ENCODE assay signal across 18 mouse cellular contexts in genomic region chr2:171280132-171280531, GRCm38 (mm10).
DNase-seq lines count a peak whose midpoint lies in the region; ATAC-seq and TF ChIP-seq lines count a peak whose summit lies in the region.
"Had no signal": no experiment of that assay in that cellular context is flagged by ENCODE, and none has a peak within 500 bp of the region (broad histone marks: within the 10 kb centered on the region; RNA-seq: fewer than 3 reads in every experiment).

No protein-coding gene starts in this region.

- no peaks in the 10 kb centered on the region for H3K27me3 ChIP-seq in liver, adult 2 months (ENCODE audit: control insufficient read depth, insufficient read depth, low read length)
- H3K27me3 ChIP-seq in liver, embryonic 12.5 days (replicated peaks): no peaks in the 10 kb centered on the region
- no peaks in the 10 kb centered on the region for H3K27me3 ChIP-seq in embryonic facial prominence, embryonic 10.5 days (replicated peaks; ENCODE audit: low read depth, poor library complexity, severe bottlenecking)
- no peaks in the 10 kb centered on the region for H3K27me3 ChIP-seq in heart, embryonic 16.5 days (ENCODE audit: control insufficient read depth, insufficient read depth, low read length)
- no peaks in the 10 kb centered on the region for H3K27me3 ChIP-seq in stomach, postnatal 0 days (ENCODE audit: control insufficient read depth, insufficient read depth, low read length)
- no peaks in the 10 kb centered on the region for H3K27me3 ChIP-seq in midbrain, embryonic 11.5 days (ENCODE audit: control insufficient read depth, insufficient read depth, low read length)
- H3K27me3 ChIP-seq: limb, embryonic 15.5 days; megakaryocyte, embryonic 14.5 days had no signal

- WGBS in liver, adult 2 months: 76% methylated on average over 3 of the region's 3 CpGs
- WGBS in liver, embryonic 12.5 days (ENCODE audit: insufficient replicate concordance): 54% methylated on average over 3 of the region's 3 CpGs
- WGBS in embryonic facial prominence, embryonic 10.5 days: 72% methylated on average over 3 of the region's 3 CpGs
- WGBS in heart, embryonic 16.5 days: 47% methylated on average over 3 of the region's 3 CpGs
- 56% methylated on average over 3 of the region's 3 CpGs for WGBS in stomach, postnatal 0 days
- WGBS in midbrain, embryonic 11.5 days: 78% methylated on average over 3 of the region's 3 CpGs

- no peak for ATAC-seq in liver, embryonic 12.5 days
- peak; percentile 52; the same call in 1 of the 2 replicates for ATAC-seq in heart, embryonic 16.5 days (replicated peaks; ENCODE audit: extremely low read depth, insufficient read depth, low FRiP score)
- ATAC-seq in stomach, postnatal 0 days (ENCODE audit: low FRiP score, low TSS enrichment): 0 out of 2 replicates have a peak, but pooled peaks have one; percentile 24
- no peak for ATAC-seq in midbrain, embryonic 11.5 days (ENCODE audit: low FRiP score)
- ATAC-seq: CD4-positive, CD25-positive, alpha-beta regulatory T cell, adult 4 months; intestine, postnatal 0 days; lung, postnatal 0 days had no signal

- H3K79me2 ChIP-seq in liver, adult 2 months (ENCODE audit: control insufficient read depth, insufficient read depth, low read length): no peaks in the 10 kb centered on the region

- H3K9me3 ChIP-seq in liver, embryonic 12.5 days (replicated peaks): peaks cover 17% of the 10 kb centered on the region; the same call in 1 of the 2 replicates
- peaks cover 6% of the 10 kb centered on the region; the same call in 1 of the 2 replicates for H3K9me3 ChIP-seq in embryonic facial prominence, embryonic 10.5 days
- peaks cover 12% of the 10 kb centered on the region for H3K9me3 ChIP-seq in heart, embryonic 16.5 days (replicated peaks; ENCODE audit: control insufficient read depth, low read length)
- H3K9me3 ChIP-seq in stomach, postnatal 0 days (ENCODE audit: control insufficient read depth, low read length): no peaks in the 10 kb centered on the region
- peaks cover 3% of the 10 kb centered on the region; the same call in 1 of the 2 replicates for H3K9me3 ChIP-seq in midbrain, embryonic 11.5 days (ENCODE audit: control insufficient read depth, low read length)
- H3K9me3 ChIP-seq: limb, embryonic 15.5 days had no signal

- no peaks in the 10 kb centered on the region for H3K36me3 ChIP-seq in liver, adult 2 months (ENCODE audit: control insufficient read depth, insufficient read depth, low read length)
- no peaks in the 10 kb centered on the region for H3K36me3 ChIP-seq in liver, embryonic 12.5 days
- H3K36me3 ChIP-seq in embryonic facial prominence, embryonic 10.5 days (replicated peaks): no peaks in the 10 kb centered on the region
- H3K36me3 ChIP-seq in heart, embryonic 16.5 days (ENCODE audit: control insufficient read depth, insufficient read depth): no peaks in the 10 kb centered on the region
- no peaks in the 10 kb centered on the region for H3K36me3 ChIP-seq in stomach, postnatal 0 days (ENCODE audit: control insufficient read depth, insufficient read depth, low read length)
- no peaks in the 10 kb centered on the region for H3K36me3 ChIP-seq in midbrain, embryonic 11.5 days (ENCODE audit: control insufficient read depth, insufficient read depth, low read length)
- H3K36me3 ChIP-seq: limb, embryonic 15.5 days had no signal

- TF ChIP-seq POLR2A in liver, adult 2 months (IDR thresholded peaks at IDR 0.05; ENCODE audit: extremely low read depth, insufficient read depth, low read length): no peak

- TF ChIP-seq CTCF in liver, adult 2 months (IDR thresholded peaks at IDR 0.05; ENCODE audit: low read depth, low read length): no peak
- TF ChIP-seq CTCF in stomach, postnatal 0 days (IDR thresholded peaks at IDR 0.05; ENCODE audit: low read depth): no peak

- no peak overlapping the region for H3K4me2 ChIP-seq in liver, embryonic 12.5 days
- no peak overlapping the region for H3K4me2 ChIP-seq in heart, embryonic 16.5 days (ENCODE audit: low read depth, low read length)
- H3K4me2 ChIP-seq in stomach, postnatal 0 days (replicated peaks; ENCODE audit: low read depth): no peak overlapping the region
- H3K4me2 ChIP-seq in midbrain, embryonic 11.5 days: no peak overlapping the region
- H3K4me2 ChIP-seq: hindbrain, embryonic 14.5 days; limb, embryonic 15.5 days had no signal

- no peak overlapping the region for H3K27ac ChIP-seq in liver, adult 2 months (replicated peaks; ENCODE audit: insufficient read depth, low read depth, low read length)
- no peak overlapping the region for H3K27ac ChIP-seq in liver, embryonic 12.5 days
- no peak overlapping the region for H3K27ac ChIP-seq in embryonic facial prominence, embryonic 10.5 days (replicated peaks)
- H3K27ac ChIP-seq in heart, embryonic 16.5 days (ENCODE audit: low read length): no peak overlapping the region
- no peak overlapping the region for H3K27ac ChIP-seq in stomach, postnatal 0 days (replicated peaks)
- H3K27ac ChIP-seq in midbrain, embryonic 11.5 days (ENCODE audit: low read depth, low read length): no peak overlapping the region
- H3K27ac ChIP-seq: hindbrain, embryonic 14.5 days; limb, embryonic 15.5 days had no signal

- no peak overlapping the region for H3K9ac ChIP-seq in liver, adult 2 months (ENCODE audit: low read depth, low read length)
- H3K9ac ChIP-seq in liver, embryonic 12.5 days: no peak overlapping the region
- no peak overlapping the region for H3K9ac ChIP-seq in heart, embryonic 16.5 days (ENCODE audit: low read length)
- no peak overlapping the region for H3K9ac ChIP-seq in stomach, postnatal 0 days (ENCODE audit: low read length)
- H3K9ac ChIP-seq in midbrain, embryonic 11.5 days (ENCODE audit: low read length): no peak overlapping the region
- H3K9ac ChIP-seq: hindbrain, embryonic 14.5 days; limb, embryonic 15.5 days had no signal

- no peak for TF ChIP-seq EP300 in stomach, postnatal 0 days (optimal IDR thresholded peaks at IDR 0.05)

- peak; percentile 19 for DNase-seq in liver, adult 2 months (ENCODE audit: extremely low read depth, low read depth, low spot score)
- DNase-seq in embryonic facial prominence, embryonic 10.5 days (ENCODE audit: low spot score): peak; percentile 43
- DNase-seq in stomach, postnatal 0 days (ENCODE audit: low spot score): no peak
- DNase-seq in lung, adult 18-20 months: no peak
- DNase-seq in spleen, adult 12 weeks (ENCODE audit: low spot score): no peak
- DNase-seq in midbrain, embryonic 11.5 days (ENCODE audit: low spot score, missing footprints): no peak
- DNase-seq: cerebellum, adult 8-10 months; kidney, postnatal 14 days; retina, postnatal 1 day; thymus, postnatal 36 days had no signal

- no peak overlapping the region for H3K4me3 ChIP-seq in liver, adult 2 months (ENCODE audit: insufficient read depth, low read depth, low read length)
- H3K4me3 ChIP-seq in liver, embryonic 12.5 days: no peak overlapping the region
- H3K4me3 ChIP-seq in embryonic facial prominence, embryonic 10.5 days: no peak overlapping the region
- H3K4me3 ChIP-seq in heart, embryonic 16.5 days (ENCODE audit: low read length): no peak overlapping the region
- no peak overlapping the region for H3K4me3 ChIP-seq in stomach, postnatal 0 days (ENCODE audit: low read depth, low read length)
- no peak overlapping the region for H3K4me3 ChIP-seq in midbrain, embryonic 11.5 days (ENCODE audit: low read depth, low read length)
- H3K4me3 ChIP-seq: limb, embryonic 15.5 days had no signal

- H3K4me1 ChIP-seq in liver, adult 2 months (ENCODE audit: control insufficient read depth, insufficient read depth, low read length): no peaks in the 10 kb centered on the region
- no peaks in the 10 kb centered on the region for H3K4me1 ChIP-seq in liver, embryonic 12.5 days
- H3K4me1 ChIP-seq in embryonic facial prominence, embryonic 10.5 days: no peaks in the 10 kb centered on the region
- H3K4me1 ChIP-seq in heart, embryonic 16.5 days (ENCODE audit: control insufficient read depth, insufficient read depth, low read length): no peaks in the 10 kb centered on the region
- H3K4me1 ChIP-seq in stomach, postnatal 0 days (replicated peaks; ENCODE audit: control insufficient read depth, insufficient read depth): no peaks in the 10 kb centered on the region
- no peaks in the 10 kb centered on the region for H3K4me1 ChIP-seq in midbrain, embryonic 11.5 days (ENCODE audit: control insufficient read depth, insufficient read depth, low read length)
- H3K4me1 ChIP-seq: limb, embryonic 15.5 days; megakaryocyte, embryonic 14.5 days had no signal

Comparison
In these comparisons a context has a peak if more than half of its experiments do, and no peak if none do; other contexts are left out.
1. DNase-seq: peak in liver, adult 2 months (single experiment) and embryonic facial prominence, embryonic 10.5 days (single experiment); none in stomach, postnatal 0 days (single experiment), lung, adult 18-20 months (0 of 2), spleen, adult 12 weeks (single experiment) and midbrain, embryonic 11.5 days (single experiment).
2. ATAC-seq: peak in heart, embryonic 16.5 days (single experiment) and stomach, postnatal 0 days (single experiment); none in liver, embryonic 12.5 days (single experiment) and midbrain, embryonic 11.5 days (single experiment).